Mouse (Mus musculus) frontal cortex, adult (tissue): Measurements from ENCODE around the gene Sart3.

Experiments used
- ATAC-seq: cut with Nextera tagmentation; 2 replicates; pipeline ENCODE4 v1.9.2; 2017; ENCODE audit warnings: mild to moderate bottlenecking, moderate library complexity, mixed read lengths; ENCODE audit not compliant: low TSS enrichment

Sart3 gene

GRCm38 (mm10) chr5:113725417-113725816 is 46.9 kb downstream of the Sart3 start:
- ATAC-seq: no peak

GRCm38 (mm10) chr5:113724446-113724845 is 47.9 kb downstream of the Sart3 start, which contains the start of gene 1700069L16Rik:
1700069L16Rik (minus strand) TSS chr5:113724772.
- ATAC-seq: peak; percentile 74; the same call in 1 of the 2 replicates

- ATAC-seq: no peak
Measured at GRCm38 (mm10) chr5:113723567-113724237, 48.6 kb downstream of the Sart3 start.

GRCm38 (mm10) chr5:113722224-113723013 is 49.9 kb downstream of the Sart3 start:
- no peak for ATAC-seq

- no peak for ATAC-seq
Measured at GRCm38 (mm10) chr5:113719221-113719661, 53.1 kb downstream of the Sart3 start.

GRCm38 (mm10) chr5:113716581-113717388 is 55.5 kb downstream of the Sart3 start:
- peak; percentile 97 for ATAC-seq

- ATAC-seq: no peak
Measured at GRCm38 (mm10) chr5:113712861-113713260, 59.4 kb downstream of the Sart3 start.

- no peak for ATAC-seq
Measured at GRCm38 (mm10) chr5:113703803-113704585, 68.3 kb downstream of the Sart3 start.

GRCm38 (mm10) chr5:113700388-113701023 is 71.8 kb downstream of the Sart3 start:
- no peak for ATAC-seq

- no peak for ATAC-seq
Measured at GRCm38 (mm10) chr5:113694415-113694814, 77.9 kb downstream of the Sart3 start.

GRCm38 (mm10) chr5:113694000-113694399 is 78.3 kb downstream of the Sart3 start:
- ATAC-seq: no peak

GRCm38 (mm10) chr5:113693196-113693755 is 79.0 kb downstream of the Sart3 start:
- no peak for ATAC-seq
